11 mouse cellular contexts compared by ENCODE assay signal in the genomic region with DNA sequence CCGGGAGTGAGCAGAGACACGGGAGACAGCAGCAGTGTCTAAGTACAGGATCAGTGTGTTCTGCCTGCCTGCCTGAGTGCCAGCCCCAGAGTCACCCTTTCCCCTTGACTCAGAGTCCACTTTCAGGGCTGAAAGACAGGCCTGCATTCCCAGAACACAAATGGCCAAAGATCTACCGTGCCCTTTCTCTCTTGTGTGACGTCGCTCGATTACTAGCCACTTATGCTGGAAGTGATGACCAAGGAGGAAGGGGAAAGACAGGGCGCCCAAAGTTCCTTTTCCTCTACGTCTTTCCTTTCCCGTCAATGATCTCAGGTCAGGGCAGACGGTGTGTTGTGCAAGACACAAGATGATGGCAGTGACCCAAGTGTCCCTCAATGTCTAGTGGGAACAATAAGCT.
DNase-seq lines count a peak whose midpoint lies in the region; ATAC-seq lines count a peak whose summit lies in the region.
"Had no signal": no experiment of that assay in that cellular context is flagged by ENCODE, and none has a peak within 500 bp of the region (broad histone marks: within the 10 kb centered on the region; RNA-seq: fewer than 3 reads in every experiment).

No protein-coding gene starts in this region.

- H3K4me3 ChIP-seq in kidney, embryonic 14.5 days (ENCODE audit: low read length) = no peak overlapping the region
- no peak overlapping the region for H3K4me3 ChIP-seq in brown adipose tissue, adult 24 weeks (ENCODE audit: insufficient read depth, low read depth, low read length)
- no peak overlapping the region for H3K4me3 ChIP-seq in forebrain, embryonic 13.5 days
- no peak overlapping the region for H3K4me3 ChIP-seq in hindbrain, embryonic 10.5 days
- H3K4me3 ChIP-seq in midbrain, embryonic 16.5 days (ENCODE audit: low read depth, low read length) = no peak overlapping the region

- no peaks in the 10 kb centered on the region for H3K27me3 ChIP-seq in kidney, embryonic 14.5 days (ENCODE audit: control insufficient read depth, insufficient read depth, low read length)
- no peaks in the 10 kb centered on the region for H3K27me3 ChIP-seq in forebrain, embryonic 13.5 days
- H3K27me3 ChIP-seq in hindbrain, embryonic 10.5 days (ENCODE audit: insufficient read depth, poor library complexity, severe bottlenecking) = no peaks in the 10 kb centered on the region; the same call in 1 of the 2 replicates
- H3K27me3 ChIP-seq in midbrain, embryonic 16.5 days (ENCODE audit: control insufficient read depth, insufficient read depth, low read depth, low read length) = no peaks in the 10 kb centered on the region

- H3K9ac ChIP-seq in kidney, embryonic 14.5 days (ENCODE audit: low read depth, low read length) = no peak overlapping the region
- no peak overlapping the region for H3K9ac ChIP-seq in forebrain, embryonic 13.5 days
- H3K9ac ChIP-seq in midbrain, embryonic 16.5 days (ENCODE audit: low read depth, low read length) = no peak overlapping the region

- peak; percentile 60 for DNase-seq in kidney, adult 18-20 months
- DNase-seq in kidney, postnatal 10 days = peak; percentile 56
- peak; percentile 50 for DNase-seq in lung, postnatal 25 days (ENCODE audit: low spot score)
- no peak for DNase-seq in hindbrain, embryonic 10.5 days (ENCODE audit: low spot score)
- DNase-seq: cerebellum, adult 11 months; spleen, adult 18-20 months had no signal

- no peaks in the 10 kb centered on the region for H3K9me3 ChIP-seq in kidney, embryonic 14.5 days (ENCODE audit: control insufficient read depth, low read length)
- H3K9me3 ChIP-seq in forebrain, embryonic 13.5 days (replicated peaks) = no peaks in the 10 kb centered on the region
- no peaks in the 10 kb centered on the region for H3K9me3 ChIP-seq in hindbrain, embryonic 10.5 days
- no peaks in the 10 kb centered on the region for H3K9me3 ChIP-seq in midbrain, embryonic 16.5 days (replicated peaks; ENCODE audit: control insufficient read depth, low read length, poor library complexity, severe bottlenecking)

- 82% methylated on average over 10 of the region's 10 CpGs for WGBS in kidney, embryonic 14.5 days
- WGBS in forebrain, embryonic 13.5 days = 80% methylated on average over 10 of the region's 10 CpGs
- WGBS in hindbrain, embryonic 10.5 days = 84% methylated on average over 10 of the region's 10 CpGs
- WGBS in midbrain, embryonic 16.5 days = 68% methylated on average over 10 of the region's 10 CpGs

- H3K4me1 ChIP-seq in kidney, embryonic 14.5 days (ENCODE audit: control insufficient read depth, insufficient read depth, low read length) = no peaks in the 10 kb centered on the region
- peaks cover 23% of the 10 kb centered on the region for H3K4me1 ChIP-seq in brown adipose tissue, adult 24 weeks (ENCODE audit: control insufficient read depth, insufficient read depth, insufficient read length, low read length)
- H3K4me1 ChIP-seq in forebrain, embryonic 13.5 days = no peaks in the 10 kb centered on the region
- peaks cover 5% of the 10 kb centered on the region; the same call in 1 of the 2 replicates for H3K4me1 ChIP-seq in hindbrain, embryonic 10.5 days (replicated peaks)
- H3K4me1 ChIP-seq in midbrain, embryonic 16.5 days (ENCODE audit: control insufficient read depth, insufficient read depth, low read length) = no peaks in the 10 kb centered on the region

- ATAC-seq in kidney, embryonic 14.5 days (ENCODE audit: low FRiP score, low TSS enrichment) = no peak
- ATAC-seq in forebrain, embryonic 13.5 days = no peak
- no peak for ATAC-seq in midbrain, embryonic 16.5 days
- ATAC-seq: hindbrain, postnatal 0 days had no signal

- no peak overlapping the region for H3K27ac ChIP-seq in kidney, embryonic 14.5 days (ENCODE audit: low read depth, low read length)
- H3K27ac ChIP-seq in brown adipose tissue, adult 24 weeks (replicated peaks; ENCODE audit: low read depth, low read length) = peak overlapping the region; percentile 51
- no peak overlapping the region for H3K27ac ChIP-seq in forebrain, embryonic 13.5 days
- no peak overlapping the region for H3K27ac ChIP-seq in hindbrain, embryonic 10.5 days
- H3K27ac ChIP-seq in midbrain, embryonic 16.5 days (ENCODE audit: low read length) = no peak overlapping the region
- H3K27ac ChIP-seq: hindbrain, postnatal 0 days had no signal

- no peak overlapping the region for H3K4me2 ChIP-seq in kidney, embryonic 14.5 days (replicated peaks; ENCODE audit: low read depth, low read length)
- no peak overlapping the region for H3K4me2 ChIP-seq in forebrain, embryonic 13.5 days
- no peak overlapping the region for H3K4me2 ChIP-seq in midbrain, embryonic 16.5 days (ENCODE audit: low read length)

- no peaks in the 10 kb centered on the region for H3K36me3 ChIP-seq in kidney, embryonic 14.5 days (ENCODE audit: control insufficient read depth, insufficient read depth, low read length)
- no peaks in the 10 kb centered on the region for H3K36me3 ChIP-seq in forebrain, embryonic 13.5 days (ENCODE audit: poor library complexity, severe bottlenecking)
- no peaks in the 10 kb centered on the region for H3K36me3 ChIP-seq in hindbrain, embryonic 10.5 days
- no peaks in the 10 kb centered on the region for H3K36me3 ChIP-seq in midbrain, embryonic 16.5 days (ENCODE audit: control insufficient read depth, insufficient read depth, low read length)
